Mouse (Mus musculus) heart, adult 2 months (tissue): ENCODE measurements around the gene Col4a2.

ENCODE experiments used
- CTCF ChIP-seq: fragments of 200-600 bp; IDR thresholded peaks from 2 replicates; pipeline ENCODE4 v1.8.1; 2022; ENCODE audit warnings: antibody characterized with exemption, mild to moderate bottlenecking, moderate library complexity
- EP300 ChIP-seq: fragments of 200-500 bp; IDR thresholded peaks from 2 replicates; pipeline ENCODE4 v1.6.1; 2011; ENCODE audit warnings: low read depth, low read length, control low read depth; ENCODE audit not compliant: insufficient read depth
- POLR2A ChIP-seq: fragments of 200-500 bp; IDR thresholded peaks from 2 replicates; pipeline ENCODE4 v1.6.1; 2011; ENCODE audit warnings: mild to moderate bottlenecking, low read depth, low read length, control low read depth; ENCODE audit not compliant: insufficient read depth

- no peak for TF ChIP-seq POLR2A
- no peak for TF ChIP-seq CTCF
- TF ChIP-seq EP300: no peak
These were observed 44.2 kb downstream of the Col4a2 start for GRCm38 (mm10) chr8:11356776-11357175.
